Comparison of ENCODE assay signal across 17 mouse cellular contexts in the genomic region with DNA sequence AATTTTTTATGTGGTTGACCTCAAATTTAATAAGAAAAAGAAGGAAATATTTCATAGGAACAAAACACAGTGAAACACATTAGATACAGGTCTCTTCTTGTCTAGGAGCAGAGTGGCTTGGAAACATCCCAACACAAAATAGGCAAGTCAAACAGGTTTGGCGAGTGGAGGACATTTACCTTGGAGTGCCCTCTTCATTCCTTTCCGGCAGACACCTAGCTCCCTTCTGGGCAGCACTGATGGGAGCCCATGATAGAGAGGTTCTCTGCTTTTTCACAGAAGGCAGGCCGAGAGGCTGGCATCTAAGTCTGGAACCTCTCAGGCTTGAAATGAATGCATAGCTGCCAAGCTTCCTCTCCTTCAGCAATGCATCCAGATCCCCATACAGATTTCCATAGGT. TPM values are rescaled to one million over a fixed set of nuclear protein-coding genes. Genes with fewer than 3 reads are reported as not detected.
A peak's percentile ranks its signal among the peaks of the same experiment; 100 is the strongest.
DNase-seq lines count a peak whose midpoint lies in the region; ATAC-seq lines count a peak whose summit lies in the region.
"Had no signal": no experiment of that assay in that cellular context is flagged by ENCODE, and none has a peak within 500 bp of the region (broad histone marks: within the 10 kb centered on the region; RNA-seq: fewer than 3 reads in every experiment).

No protein-coding gene starts in this region.

- H3K4me1 ChIP-seq in kidney, embryonic 14.5 days (ENCODE audit: control insufficient read depth, insufficient read depth, low read length): no peaks in the 10 kb centered on the region
- H3K4me1 ChIP-seq in embryonic facial prominence, embryonic 10.5 days: no peaks in the 10 kb centered on the region
- peaks cover 13% of the 10 kb centered on the region; the same call in 1 of the 2 replicates for H3K4me1 ChIP-seq in embryonic facial prominence, embryonic 15.5 days
- no peaks in the 10 kb centered on the region for H3K4me1 ChIP-seq in liver, embryonic 11.5 days (replicated peaks; ENCODE audit: control insufficient read depth, insufficient read depth, low read length)
- H3K4me1 ChIP-seq: heart, embryonic 12.5 days; lung, embryonic 15.5 days; stomach, embryonic 15.5 days had no signal

- no peak overlapping the region for H3K9ac ChIP-seq in kidney, embryonic 14.5 days (ENCODE audit: low read depth, low read length)
- H3K9ac ChIP-seq in embryonic facial prominence, embryonic 15.5 days: no peak overlapping the region
- H3K9ac ChIP-seq in liver, embryonic 11.5 days (ENCODE audit: low read depth, low read length): no peak overlapping the region
- H3K9ac ChIP-seq: heart, embryonic 12.5 days; lung, embryonic 15.5 days; stomach, embryonic 15.5 days had no signal

- peak; percentile 40 for DNase-seq in kidney, adult 18-20 months
- DNase-seq in embryonic facial prominence, embryonic 10.5 days (ENCODE audit: low spot score): peak; percentile 16
- DNase-seq in kidney, postnatal 25 days: peak; percentile 40 to 56
- no peak for DNase-seq in liver, embryonic 11.5 days (ENCODE audit: low spot score)
- no peak for DNase-seq in gastrocnemius, adult 18-20 months (ENCODE audit: low spot score)
- no peak for DNase-seq in thymus, postnatal 14 days
- DNase-seq: gastrocnemius, postnatal 14 days; heart, postnatal 36 days; liver; retina, postnatal 1 day had no signal

- H3K4me3 ChIP-seq in kidney, embryonic 14.5 days (ENCODE audit: low read length): no peak overlapping the region
- no peak overlapping the region for H3K4me3 ChIP-seq in embryonic facial prominence, embryonic 10.5 days
- H3K4me3 ChIP-seq in embryonic facial prominence, embryonic 15.5 days (replicated peaks): no peak overlapping the region
- no peak overlapping the region for H3K4me3 ChIP-seq in liver, embryonic 11.5 days (ENCODE audit: low read depth, low read length)
- H3K4me3 ChIP-seq: heart, embryonic 12.5 days; lung, embryonic 15.5 days; stomach, embryonic 15.5 days had no signal

- H3K27me3 ChIP-seq in kidney, embryonic 14.5 days (ENCODE audit: control insufficient read depth, insufficient read depth, low read length): no peaks in the 10 kb centered on the region
- no peaks in the 10 kb centered on the region for H3K27me3 ChIP-seq in embryonic facial prominence, embryonic 10.5 days (replicated peaks; ENCODE audit: low read depth, poor library complexity, severe bottlenecking)
- H3K27me3 ChIP-seq in embryonic facial prominence, embryonic 15.5 days: no peaks in the 10 kb centered on the region
- H3K27me3 ChIP-seq in liver, embryonic 11.5 days (replicated peaks; ENCODE audit: control insufficient read depth, insufficient read depth, low read length): no peaks in the 10 kb centered on the region
- H3K27me3 ChIP-seq: heart, embryonic 12.5 days; lung, embryonic 15.5 days; stomach, embryonic 15.5 days had no signal

- 74% methylated on average over 3 of the region's 3 CpGs for WGBS in kidney, embryonic 14.5 days
- WGBS in embryonic facial prominence, embryonic 10.5 days: 73% methylated on average over 3 of the region's 3 CpGs
- WGBS in embryonic facial prominence, embryonic 15.5 days: 55% methylated on average over 3 of the region's 3 CpGs
- WGBS in liver, embryonic 11.5 days: 79% methylated on average over 3 of the region's 3 CpGs

- H3K4me2 ChIP-seq in kidney, embryonic 14.5 days (replicated peaks; ENCODE audit: low read depth, low read length): no peak overlapping the region
- H3K4me2 ChIP-seq in embryonic facial prominence, embryonic 15.5 days (replicated peaks): no peak overlapping the region
- H3K4me2 ChIP-seq in liver, embryonic 11.5 days: no peak overlapping the region
- H3K4me2 ChIP-seq: heart, embryonic 12.5 days; lung, embryonic 15.5 days; midbrain, embryonic 11.5 days; stomach, embryonic 15.5 days had no signal

- H3K9me3 ChIP-seq in kidney, embryonic 14.5 days (ENCODE audit: control insufficient read depth, low read length): no peaks in the 10 kb centered on the region
- no peaks in the 10 kb centered on the region for H3K9me3 ChIP-seq in embryonic facial prominence, embryonic 10.5 days
- H3K9me3 ChIP-seq in embryonic facial prominence, embryonic 15.5 days (replicated peaks): no peaks in the 10 kb centered on the region
- H3K9me3 ChIP-seq in liver, embryonic 11.5 days (ENCODE audit: control insufficient read depth, low read length): no peaks in the 10 kb centered on the region
- H3K9me3 ChIP-seq: heart, embryonic 12.5 days; lung, embryonic 15.5 days; stomach, embryonic 15.5 days had no signal

- ATAC-seq in kidney, embryonic 14.5 days (ENCODE audit: low FRiP score, low TSS enrichment): no peak
- ATAC-seq in embryonic facial prominence, embryonic 15.5 days (ENCODE audit: insufficient number of reproducible peaks, low FRiP score, low TSS enrichment, low read depth): no peak
- ATAC-seq in liver, embryonic 11.5 days (replicated peaks; ENCODE audit: low FRiP score): no peak
- ATAC-seq: hindbrain, postnatal 0 days had no signal

- no peaks in the 10 kb centered on the region for H3K36me3 ChIP-seq in kidney, embryonic 14.5 days (ENCODE audit: control insufficient read depth, insufficient read depth, low read length)
- H3K36me3 ChIP-seq in embryonic facial prominence, embryonic 10.5 days (replicated peaks): peaks cover 35% of the 10 kb centered on the region
- H3K36me3 ChIP-seq in embryonic facial prominence, embryonic 15.5 days: 0 out of 2 replicates have a peak, but pooled peaks cover 8% of the 10 kb centered on the region
- H3K36me3 ChIP-seq in liver, embryonic 11.5 days (ENCODE audit: control insufficient read depth, insufficient read depth, low read length): no peaks in the 10 kb centered on the region
- H3K36me3 ChIP-seq: heart, embryonic 12.5 days; stomach, embryonic 15.5 days had no signal

- no peak overlapping the region for H3K27ac ChIP-seq in kidney, embryonic 14.5 days (ENCODE audit: low read depth, low read length)
- H3K27ac ChIP-seq in embryonic facial prominence, embryonic 10.5 days (replicated peaks): no peak overlapping the region
- H3K27ac ChIP-seq in embryonic facial prominence, embryonic 15.5 days (replicated peaks): peak overlapping the region; percentile 61
- no peak overlapping the region for H3K27ac ChIP-seq in liver, embryonic 11.5 days (ENCODE audit: low read depth, low read length)
- H3K27ac ChIP-seq: hindbrain, postnatal 0 days; lung, embryonic 15.5 days had no signal

RNA-seq across cellular contexts. Expression of a gene that starts 9.0 kb away (rescaled TPM):
- polyA plus RNA-seq in kidney, embryonic 14.5 days (2014; fragmentation: Nextera tagmentation; extraction: Ambion mirVana): 70.3 and 96.0 TPM in 2 replicates
- polyA plus RNA-seq in embryonic facial prominence, embryonic 10.5 days (2016; fragmentation: Nextera tagmentation; extraction: Ambion mirVana): 62.4 and 71.1 TPM in 2 replicates
- polyA plus RNA-seq in embryonic facial prominence, embryonic 15.5 days (2015; fragmentation: Nextera tagmentation; extraction: Ambion mirVana): 116 and 117 TPM in 2 replicates
- 27.5 and 30.6 TPM in 2 replicates for polyA plus RNA-seq in liver, embryonic 11.5 days (2014; fragmentation: Nextera tagmentation; extraction: Ambion mirVana)
- total RNA-seq in gastrocnemius, adult 18-20 months (2021): 1 to 10 TPM; 4.6 to 5.4 TPM

Comparison
In these comparisons a context has a peak if more than half of its experiments do, and no peak if none do; other contexts are left out.
1. DNase-seq: peak in kidney, adult 18-20 months (single experiment), embryonic facial prominence, embryonic 10.5 days (single experiment) and kidney, postnatal 25 days (2 of 2); none in liver, embryonic 11.5 days (single experiment), gastrocnemius, adult 18-20 months (single experiment) and thymus, postnatal 14 days (single experiment).